Mouse (Mus musculus) MEL (cell line): ENCODE measurements at regions not wholly inside any gene's neighbourhood (a gene's known extent, or its start where the extent isn't known, plus 50 kb on each side); places are given as distances from the start of the nearest gene placed in this dataset.

Experiments used
- DNase-seq: peaks from one replicate; pipeline ENCODE4 v3.0.0; 2011; ENCODE audit warnings: low read depth, low spot score
- H3K27ac ChIP-seq: 2 replicates; pipeline ENCODE4 v1.5.1; 2012; ENCODE audit warnings: low read depth, mild to moderate bottlenecking, control low read depth, low read length, moderate library complexity; ENCODE audit not compliant: control insufficient read depth
- H3K27me3 ChIP-seq, 2 experiments: fragments of 150-350 bp in 1 of 2; sonication (generic) in 1 of 2; 2 replicates each; pipeline ENCODE4 v1.6.1; 2012; ENCODE audit warnings: low read length in 2 of 2, mild to moderate bottlenecking in 2 of 2, improper control_type of control experiment in 1 of 2, moderate library complexity in 1 of 2; ENCODE audit not compliant: insufficient read depth in 2 of 2, control insufficient read depth in 1 of 2
- H3K36me3 ChIP-seq, 2 experiments: 2 replicates each; pipeline ENCODE4 v1.6.1; 2012 to 2014; ENCODE audit warnings: low read length in 2 of 2, improper control_type of control experiment in 1 of 2, inconsistent platforms in 1 of 2, mild to moderate bottlenecking in 1 of 2; ENCODE audit not compliant: insufficient read depth in 2 of 2, control insufficient read depth in 1 of 2
- H3K4me1 ChIP-seq, 2 experiments: fragments of 150-350 bp in 1 of 2; sonication (generic) in 1 of 2; 2 replicates each; pipeline ENCODE4 v1.6.1; 2012; ENCODE audit warnings: low read length in 2 of 2, improper control_type of control experiment in 1 of 2, mild to moderate bottlenecking in 1 of 2; ENCODE audit not compliant: insufficient read depth in 2 of 2, control insufficient read depth in 1 of 2
- H3K4me3 ChIP-seq, 2 experiments: fragments of 150-350 bp in 1 of 2; sonication (generic) in 1 of 2; 2 replicates each; pipeline ENCODE4 v1.5.1; 2012; ENCODE audit warnings: low read depth in 2 of 2, low read length in 2 of 2, mild to moderate bottlenecking in 2 of 2, moderate library complexity in 2 of 2, control low read depth in 1 of 2, improper control_type of control experiment in 1 of 2; ENCODE audit not compliant: control insufficient read depth in 1 of 2, insufficient read depth in 1 of 2
- H3K79me2 ChIP-seq: 2 replicates; pipeline ENCODE4 v1.6.1; 2012; ENCODE audit warnings: mild to moderate bottlenecking, low read length, moderate library complexity; ENCODE audit not compliant: control insufficient read depth, poor library complexity, insufficient read depth
- H3K9ac ChIP-seq: 2 replicates; pipeline ENCODE4 v1.6.1; 2012; ENCODE audit warnings: low read depth, mild to moderate bottlenecking, control low read depth, low read length, moderate library complexity; ENCODE audit not compliant: control insufficient read depth, poor library complexity, severe bottlenecking
- H3K9me3 ChIP-seq: fragments of 150-350 bp; sonication (generic); replicated peaks from 2 replicates; pipeline ENCODE4 v1.6.1; 2012; ENCODE audit warnings: mild to moderate bottlenecking, low read length, improper control_type of control experiment, moderate library complexity; ENCODE audit not compliant: insufficient read depth
- CTCF ChIP-seq, 3 experiments: IDR thresholded peaks in 2 of 3; conservative IDR thresholded peaks in 1 of 3; 2 replicates each; pipeline ENCODE4 v1.5.1; 2011 to 2012; ENCODE audit warnings: low read length in 3 of 3, low read depth in 2 of 3, mild to moderate bottlenecking in 2 of 3, improper control_type of control experiment in 1 of 3, inconsistent platforms in 1 of 3, mixed read lengths in 1 of 3, moderate library complexity in 1 of 3; ENCODE audit not compliant: control insufficient read depth in 1 of 3, insufficient read depth in 1 of 3, poor library complexity in 1 of 3, severe bottlenecking in 1 of 3
- ETS1 ChIP-seq: IDR thresholded peaks from 2 replicates; pipeline ENCODE4 v1.6.1; 2012; ENCODE audit warnings: low read depth, mild to moderate bottlenecking, inconsistent platforms, low read length, improper control_type of control experiment, moderate library complexity
- JUND ChIP-seq: IDR thresholded peaks from 2 replicates; pipeline ENCODE4 v1.6.1; 2011; ENCODE audit warnings: low read depth, mild to moderate bottlenecking, improper control_type of control experiment, low read length
- MAX ChIP-seq: IDR thresholded peaks from 2 replicates; pipeline ENCODE4 v1.6.1; 2011; ENCODE audit warnings: low read length, improper control_type of control experiment
- MAZ ChIP-seq: IDR thresholded peaks from 2 replicates; pipeline ENCODE4 v1.6.1; 2012; ENCODE audit warnings: low read depth, mild to moderate bottlenecking, inconsistent platforms, low read length, improper control_type of control experiment
- POLR2AphosphoS5 ChIP-seq: IDR thresholded peaks from 2 replicates; pipeline ENCODE4 v1.6.1; 2012; ENCODE audit warnings: low read depth, borderline replicate concordance, mild to moderate bottlenecking, inconsistent platforms, low read length, moderate library complexity, mixed read lengths
- TCF12 ChIP-seq: IDR thresholded peaks from 2 replicates; pipeline ENCODE4 v1.6.1; 2014; ENCODE audit warnings: low read depth, mild to moderate bottlenecking, inconsistent platforms, low read length, improper control_type of control experiment, moderate library complexity
- UBTF ChIP-seq: IDR thresholded peaks from 2 replicates; pipeline ENCODE4 v1.6.1; 2012; ENCODE audit warnings: low read depth, mild to moderate bottlenecking, inconsistent platforms, low read length, improper control_type of control experiment, moderate library complexity, borderline replicate concordance; ENCODE audit not compliant: insufficient read depth
- ZKSCAN1 ChIP-seq: IDR thresholded peaks from 2 replicates; pipeline ENCODE4 v1.6.1; 2012; ENCODE audit warnings: low read depth, mild to moderate bottlenecking, inconsistent platforms, low read length, improper control_type of control experiment, moderate library complexity

DNA sequence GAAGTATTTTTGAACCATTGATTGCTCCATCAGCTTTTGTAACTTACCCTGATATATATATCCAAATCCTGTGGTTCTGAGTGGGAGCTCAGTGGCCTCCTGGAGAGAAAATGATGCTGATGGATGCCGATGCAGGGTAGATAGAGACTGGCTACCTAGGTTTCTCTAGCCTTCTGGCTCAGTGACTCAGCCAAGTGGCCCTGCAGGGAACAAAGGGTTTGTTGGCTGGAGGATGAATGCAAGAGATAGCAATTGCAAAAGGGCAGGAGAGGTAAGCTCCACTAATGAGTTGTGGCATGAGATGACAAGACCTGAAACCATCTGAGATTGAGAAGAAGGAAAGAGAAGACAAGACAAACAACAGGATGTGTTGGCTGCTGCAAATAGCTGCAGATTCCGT lies 524.6 kb upstream of the Pdzrn3 start:
- Histone ChIP-seq H3K27me3 (no peaks in the 10 kb centered on the region), H3K79me2 (no peaks in the 10 kb centered on the region), H3K9me3 (no peaks in the 10 kb centered on the region), H3K4me1 (no peaks in the 10 kb centered on the region), H3K27ac (no peak overlapping the region), H3K4me3 (no peak overlapping the region), H3K9ac (no peak overlapping the region), H3K36me3 (no peaks in the 10 kb centered on the region)
- DNase-seq = no peak
- no peak for TF ChIP-seq JUND

DNA sequence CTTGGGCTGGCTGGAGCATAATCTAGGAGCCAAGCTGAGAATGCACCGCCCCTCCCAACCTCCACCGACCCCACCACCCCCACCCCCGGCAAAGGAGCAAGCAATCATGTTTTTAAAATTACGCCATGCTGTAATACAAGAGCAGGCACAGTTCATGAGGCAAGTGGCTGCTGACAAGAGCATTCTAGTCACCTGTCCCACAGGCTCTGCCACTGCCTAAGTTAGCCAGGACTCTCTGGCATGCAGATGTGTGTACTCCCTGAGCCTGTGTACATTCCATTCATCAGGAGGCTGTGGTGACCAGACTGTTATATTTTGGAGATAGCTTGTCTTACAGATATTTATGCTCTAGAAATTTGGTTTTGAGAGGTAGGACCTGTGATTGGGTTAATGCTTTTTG lies 520.8 kb upstream of the Pdzrn3 start:
- Histone ChIP-seq H3K27ac (no peak overlapping the region), H3K27me3 (no peaks in the 10 kb centered on the region), H3K9ac (no peak overlapping the region), H3K36me3 (no peaks in the 10 kb centered on the region), H3K4me1 (no peaks in the 10 kb centered on the region), H3K79me2 (no peaks in the 10 kb centered on the region), H3K4me3 (no peak overlapping the region), H3K9me3 (no peaks in the 10 kb centered on the region)
- DNase-seq = no peak
- TF ChIP-seq CTCF (IDR thresholded peaks at IDR 0.05 in 2 of 3, conservative IDR thresholded peaks at IDR 0.05 in 1 of 3; ENCODE audit: control insufficient read depth in 1 of 3, insufficient read depth in 1 of 3, low read depth in 2 of 3, low read length in 3 of 3, poor library complexity in 1 of 3, severe bottlenecking in 1 of 3) (no peak), MAZ (no peak)

DNA sequence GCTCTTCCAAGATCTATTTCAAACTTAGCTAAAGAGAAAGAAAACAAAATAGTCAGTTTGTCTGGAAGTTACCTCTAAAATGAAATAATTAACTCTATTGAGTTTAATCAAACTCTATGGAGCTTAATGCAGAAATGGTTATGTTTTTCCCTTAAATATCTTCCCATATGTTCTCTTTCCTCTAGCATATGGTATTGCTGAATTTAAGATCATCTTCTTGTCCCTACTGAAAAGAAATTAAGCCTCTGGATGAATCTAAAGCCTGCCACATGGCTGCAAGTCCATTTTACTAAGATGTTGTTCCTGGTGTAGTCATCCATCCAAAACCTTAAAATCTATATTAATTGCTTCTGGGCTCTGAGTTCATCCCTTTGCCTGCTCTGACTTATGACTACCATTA lies 513.0 kb upstream of the Pdzrn3 start:
- TF ChIP-seq POLR2AphosphoS5 (no peak), TCF12 (no peak), ETS1 (no peak), UBTF (no peak), ZKSCAN1 (no peak)
- H3K4me1 ChIP-seq = no peaks in the 10 kb centered on the region
- H3K27ac ChIP-seq = no peak overlapping the region
- H3K79me2 ChIP-seq = no peaks in the 10 kb centered on the region
- no peak for DNase-seq
- H3K9me3 ChIP-seq = no peaks in the 10 kb centered on the region
- H3K9ac ChIP-seq = no peak overlapping the region
- no peak overlapping the region for H3K4me3 ChIP-seq
- no peaks in the 10 kb centered on the region for H3K36me3 ChIP-seq
- H3K27me3 ChIP-seq = no peaks in the 10 kb centered on the region

DNA sequence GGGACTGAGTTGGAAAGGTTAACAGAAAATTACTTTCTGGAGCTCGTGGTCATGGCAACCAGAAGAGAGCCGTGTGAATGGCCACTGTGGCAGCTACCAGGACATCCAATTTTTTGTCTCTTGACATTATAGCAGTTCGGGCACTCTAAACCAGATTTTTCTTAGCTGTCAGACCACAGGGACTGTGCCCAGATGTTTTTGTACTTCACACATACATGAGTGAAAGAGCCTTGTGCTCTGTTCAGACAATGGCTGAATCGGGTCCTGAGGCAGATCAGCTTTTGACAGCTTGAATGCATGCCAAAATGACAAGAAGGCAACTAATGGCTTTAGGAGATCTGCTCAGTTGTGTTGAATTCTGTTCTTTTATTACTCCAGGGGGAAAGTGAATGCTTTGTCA lies 505.2 kb upstream of the Pdzrn3 start:
- no peak overlapping the region for H3K27ac ChIP-seq
- no peaks in the 10 kb centered on the region for H3K36me3 ChIP-seq
- no peak overlapping the region for H3K4me3 ChIP-seq
- H3K9me3 ChIP-seq = no peaks in the 10 kb centered on the region
- no peaks in the 10 kb centered on the region for H3K79me2 ChIP-seq
- TF ChIP-seq MAX = no peak
- DNase-seq = no peak
- H3K4me1 ChIP-seq = no peaks in the 10 kb centered on the region
- H3K27me3 ChIP-seq = no peaks in the 10 kb centered on the region
- no peak overlapping the region for H3K9ac ChIP-seq
